Mouse (Mus musculus) CH12.LX (cell line): ENCODE data around the gene Tsc22d4. TPM values are rescaled to one million over a fixed set of nuclear protein-coding genes. Genes with fewer than 3 reads are reported as not detected.

ENCODE experiments used
- DNase-seq: peaks from one replicate; pipeline ENCODE4 v3.0.0-alpha.2; 2013; ENCODE audit errors: extremely low read depth
- H3K27ac ChIP-seq: 2 replicates; pipeline ENCODE4 v1.5.1; 2012; ENCODE audit warnings: low read depth, mild to moderate bottlenecking, control low read depth, moderate library complexity; ENCODE audit not compliant: insufficient read depth
- H3K27me3 ChIP-seq: replicated peaks from 2 replicates; pipeline ENCODE3; 2012; ENCODE audit warnings: inconsistent platforms
- H3K36me3 ChIP-seq, 2 experiments: replicated peaks in 1 of 2; 2 replicates each; pipeline versions ENCODE3 to v1.6.1; 2012; ENCODE audit warnings: inconsistent platforms in 1 of 2, low read length in 1 of 2, mild to moderate bottlenecking in 1 of 2, mixed read lengths in 1 of 2, moderate library complexity in 1 of 2; ENCODE audit not compliant: control insufficient read depth in 1 of 2, insufficient read depth in 1 of 2
- H3K4me1 ChIP-seq, 2 experiments: 2 replicates each; pipeline ENCODE4 v1.6.1; 2012; ENCODE audit warnings: inconsistent platforms in 1 of 2, moderate library complexity in 1 of 2; ENCODE audit not compliant: insufficient read depth in 2 of 2, control insufficient read depth in 1 of 2
- H3K4me2 ChIP-seq: 2 replicates; pipeline ENCODE4 v1.6.1; 2012; ENCODE audit warnings: low read depth, mild to moderate bottlenecking, control low read depth; ENCODE audit not compliant: poor library complexity, insufficient read depth, severe bottlenecking
- H3K4me3 ChIP-seq, 3 experiments: fragments of 150-350 bp in 1 of 3; sonication (generic) in 1 of 3; replicated peaks in 1 of 3; 2 replicates each; pipeline versions ENCODE3 to v1.5.1; 2011 to 2012; ENCODE audit warnings: low read depth in 2 of 3, low read length in 2 of 3, mild to moderate bottlenecking in 2 of 3, moderate library complexity in 2 of 3, control low read depth in 1 of 3, improper control_type of control experiment in 1 of 3, inconsistent platforms in 1 of 3, mixed read lengths in 1 of 3; ENCODE audit not compliant: poor library complexity in 1 of 3
- H3K79me2 ChIP-seq: replicated peaks from 2 replicates; pipeline ENCODE4 v1.6.1; 2012; ENCODE audit warnings: mild to moderate bottlenecking, moderate library complexity; ENCODE audit not compliant: control insufficient read depth, poor library complexity, insufficient read depth, severe bottlenecking; ENCODE audit errors: extremely low read depth
- H3K9ac ChIP-seq: 2 replicates; pipeline ENCODE4 v1.6.1; 2012; ENCODE audit warnings: low read depth, mild to moderate bottlenecking, control low read depth, moderate library complexity; ENCODE audit not compliant: insufficient read depth
- H3K9me3 ChIP-seq: replicated peaks from 2 replicates; pipeline ENCODE3; 2012; ENCODE audit warnings: low read length, inconsistent platforms, mixed read lengths
- BHLHE40 ChIP-seq: IDR thresholded peaks from 2 replicates; pipeline ENCODE4 v1.6.1; 2011; ENCODE audit warnings: mild to moderate bottlenecking, low read depth, low read length, improper control_type of control experiment
- CHD1 ChIP-seq: IDR thresholded peaks from 2 replicates; pipeline ENCODE4 v1.6.1; 2012; ENCODE audit warnings: low read depth, low read length, improper control_type of control experiment, inconsistent platforms
- CHD2 ChIP-seq: IDR thresholded peaks from 2 replicates; pipeline ENCODE4 v1.6.1; 2011; ENCODE audit warnings: low read length, improper control_type of control experiment
- ELF1 ChIP-seq: IDR thresholded peaks from 2 replicates; pipeline ENCODE4 v1.6.1; 2014; ENCODE audit warnings: low read depth, mild to moderate bottlenecking, inconsistent platforms, low read length, improper control_type of control experiment
- EP300 ChIP-seq: IDR thresholded peaks from 2 replicates; pipeline ENCODE4 v1.6.1; 2011; ENCODE audit warnings: low read length, improper control_type of control experiment
- GABPA ChIP-seq: IDR thresholded peaks from 2 replicates; pipeline ENCODE4 v1.6.1; 2012; ENCODE audit warnings: low read depth, low read length, improper control_type of control experiment, inconsistent platforms; ENCODE audit not compliant: insufficient replicate concordance
- JUND ChIP-seq: conservative IDR thresholded peaks from 2 replicates; pipeline ENCODE4 v1.6.1; 2011; ENCODE audit warnings: low read depth, low read length, improper control_type of control experiment
- KAT2A ChIP-seq: IDR thresholded peaks from 2 replicates; pipeline ENCODE4 v1.6.1; 2012; ENCODE audit warnings: low read length, improper control_type of control experiment, inconsistent platforms; ENCODE audit not compliant: insufficient replicate concordance
- MAX ChIP-seq: IDR thresholded peaks from 2 replicates; pipeline ENCODE4 v1.6.1; 2011; ENCODE audit warnings: low read length, improper control_type of control experiment
- MAZ ChIP-seq: IDR thresholded peaks from 2 replicates; pipeline ENCODE4 v1.6.1; 2012; ENCODE audit warnings: low read depth, mild to moderate bottlenecking, inconsistent platforms, low read length, improper control_type of control experiment, moderate library complexity
- MEF2A ChIP-seq: IDR thresholded peaks from 2 replicates; pipeline ENCODE4 v1.6.1; 2014; ENCODE audit warnings: low read depth, mild to moderate bottlenecking, inconsistent platforms, low read length, improper control_type of control experiment, borderline replicate concordance
- MXI1 ChIP-seq: IDR thresholded peaks from 2 replicates; pipeline ENCODE4 v1.6.1; 2011; ENCODE audit warnings: mild to moderate bottlenecking, low read depth, low read length, improper control_type of control experiment
- MYC ChIP-seq: IDR thresholded peaks from 2 replicates; pipeline ENCODE4 v1.6.1; 2011; ENCODE audit warnings: low read depth, mild to moderate bottlenecking, improper control_type of control experiment, low read length
- RAD21 ChIP-seq: IDR thresholded peaks from 2 replicates; pipeline ENCODE4 v1.6.1; 2011; ENCODE audit warnings: low read depth, mild to moderate bottlenecking, low read length, improper control_type of control experiment, moderate library complexity
- SIN3A ChIP-seq: IDR thresholded peaks from 2 replicates; pipeline ENCODE4 v1.6.1; 2012; ENCODE audit warnings: low read length, improper control_type of control experiment, inconsistent platforms
- SMC3 ChIP-seq: IDR thresholded peaks from 2 replicates; pipeline ENCODE4 v1.6.1; 2011; ENCODE audit warnings: low read depth, low read length, improper control_type of control experiment
- TBP ChIP-seq: conservative IDR thresholded peaks from 2 replicates; pipeline ENCODE4 v1.6.1; 2011; ENCODE audit warnings: low read depth, low read length, improper control_type of control experiment
- TCF12 ChIP-seq: IDR thresholded peaks from 2 replicates; pipeline ENCODE4 v1.6.1; 2014; ENCODE audit warnings: low read depth, mild to moderate bottlenecking, inconsistent platforms, low read length, improper control_type of control experiment
- USF1 ChIP-seq: IDR thresholded peaks from 2 replicates; pipeline ENCODE4 v1.6.1; 2014; ENCODE audit warnings: low read depth, mild to moderate bottlenecking, inconsistent platforms, low read length, improper control_type of control experiment
- ZKSCAN1 ChIP-seq: IDR thresholded peaks from 2 replicates; pipeline ENCODE4 v1.6.1; 2012; ENCODE audit warnings: low read depth, inconsistent platforms, low read length, improper control_type of control experiment, borderline replicate concordance
- ZMIZ1 ChIP-seq: IDR thresholded peaks from 2 replicates; pipeline ENCODE4 v1.6.1; 2012; ENCODE audit warnings: low read depth, mild to moderate bottlenecking, inconsistent platforms, low read length, improper control_type of control experiment
- dilution Hi-C: fragments of 300-500 bp; cut with MboI; formaldehyde crosslinking; loops from 2 replicates; pipeline ENCODE4 v1.14.3; 2020; ENCODE audit warnings: low sequenced_read_pairs; ENCODE audit not compliant: extremely low pct_unique_long_range_greater_than_20kb, extremely low pct_ligation_motif_present
- in situ Hi-C: fragments of 300-500 bp; cut with MboI; formaldehyde crosslinking; loops from 3 replicates; pipeline ENCODE4 v1.14.3; 2019; ENCODE audit warnings: low sequenced_read_pairs, low pct_ligation_motif_present, low pct_unique_long_range_greater_than_20kb, mixed read lengths
- polyA plus RNA-seq: library from polyadenylated mRNA; unstranded; fragments of >175 nt; gene quantifications from 2 replicates; pipeline ENCODE4 v1.2.1, GENCODE M21; 2012; ENCODE audit warnings: low read depth; ENCODE audit not compliant: insufficient read length
- total RNA-seq, 2 experiments: library from RNA; depleted of rRNA; stranded (reverse); fragments of 300-350 nt in 1 of 2; fragments of >200 nt in 1 of 2; gene quantifications; 2 replicates each; pipeline ENCODE4 v1.2.3; 2012 to 2014

The Tsc22d4 gene
- total and polyA plus RNA-seq, 3 experiments: 28.2 to 103 (median 39.9) TPM

GRCm38 (mm10) chr5:137744197-137744596 is 1.3 kb upstream of the Tsc22d4 start:
- dilution Hi-C loops: no loop called here
- DNase-seq: no peak
- H3K79me2 ChIP-seq: peaks cover 27% of the 10 kb centered on the region
- TF ChIP-seq MAX (no peak), ELF1 (no peak), GABPA (no peak), MAZ (no peak), ZMIZ1 (no peak), JUND (no peak), MEF2A (no peak), MXI1 (no peak), KAT2A (no peak), CHD1 (no peak), USF1 (no peak), BHLHE40 (no peak), CHD2 (no peak), RAD21 (no peak), MYC (no peak), SMC3 (no peak)
- TF ChIP-seq, all 38 proteins: peak for 0
- Histone ChIP-seq H3K4me1 (peaks cover 6 to 35% of the 10 kb centered on the region in 2 experiments), H3K36me3 (peaks cover 0 to 3% of the 10 kb centered on the region in 2 experiments), H3K9me3 (no peaks in the 10 kb centered on the region), H3K4me2 (no peak overlapping the region), H3K4me3 (no peak overlapping the region), H3K9ac (no peak overlapping the region), H3K27me3 (peaks cover 10% of the 10 kb centered on the region), H3K27ac (no peak overlapping the region)
- in situ Hi-C loops: no loop called here

- dilution Hi-C loops: no loop called here
- in situ Hi-C loops: no loop called here
- Histone ChIP-seq H3K9ac (peak overlapping the region; percentile 78), H3K27me3 (peaks cover 10% of the 10 kb centered on the region), H3K36me3 (peaks cover 6 to 21% of the 10 kb centered on the region in 2 experiments), H3K27ac (peak overlapping the region; percentile 63), H3K4me2 (peak overlapping the region; percentile 72), H3K79me2 (peaks cover 32% of the 10 kb centered on the region), H3K4me3 (peak overlapping the region; percentile 66 to 97 (median 79)), H3K9me3 (no peaks in the 10 kb centered on the region), H3K4me1 (peaks cover 6 to 39% of the 10 kb centered on the region in 2 experiments)
- TF ChIP-seq TBP (peak; percentile 49; the same call in 1 of the 2 replicates), ZKSCAN1 (no peak), BHLHE40 (no peak), SIN3A (0 out of 2 replicates have a peak, but pooled peaks have one; percentile 0), MAZ (peak; percentile 1; the same call in 1 of the 2 replicates), EP300 (peak; percentile 41), TCF12 (peak; percentile 29; the same call in 1 of the 2 replicates), ELF1 (peak; percentile 26), JUND (no peak), MAX (0 out of 2 replicates have a peak, but pooled peaks have one; percentile 38)
- DNase-seq: peak; percentile 71
Measured at GRCm38 (mm10) chr5:137746282-137746850, 836 bp downstream of the Tsc22d4 start.
